Comparison of ENCODE assay signal across 30 mouse cellular contexts in the genomic region with DNA sequence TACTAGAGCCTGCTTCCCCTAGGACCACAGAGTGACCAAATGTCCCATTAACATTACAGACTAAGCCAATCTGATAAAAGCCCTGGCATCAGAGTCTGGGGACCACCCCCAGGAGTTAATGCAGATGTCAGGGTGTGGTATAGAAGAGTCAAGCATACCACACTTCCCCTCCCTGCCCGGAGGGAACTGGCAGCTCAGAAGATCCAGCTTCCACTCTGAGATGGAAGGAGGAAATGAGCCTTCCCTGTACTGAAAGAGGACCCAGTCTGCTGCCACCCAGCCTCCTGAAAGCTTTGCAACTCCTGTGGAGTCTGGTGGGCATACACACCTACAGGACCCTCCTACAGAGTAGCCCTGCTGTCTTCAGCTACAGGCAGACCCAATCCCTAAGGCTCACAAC. TPM values are rescaled to one million over a fixed set of nuclear protein-coding genes. Genes with fewer than 3 reads are reported as not detected.
DNase-seq lines count a peak whose midpoint lies in the region; ATAC-seq and TF ChIP-seq lines count a peak whose summit lies in the region.
"Had no signal": no experiment of that assay in that cellular context is flagged by ENCODE, and none has a peak within 500 bp of the region (broad histone marks: within the 10 kb centered on the region; RNA-seq: fewer than 3 reads in every experiment).

No protein-coding gene starts in this region.

- H3K4me2 ChIP-seq in stomach, embryonic 16.5 days (ENCODE audit: low read depth, low read length), result no peak overlapping the region
- no peak overlapping the region for H3K4me2 ChIP-seq in stomach, postnatal 0 days (replicated peaks; ENCODE audit: low read depth)
- H3K4me2 ChIP-seq: forebrain, embryonic 15.5 days; hindbrain, embryonic 14.5 days; limb, embryonic 12.5 days; liver, embryonic 13.5 days; lung, embryonic 14.5 days; neural tube, embryonic 12.5 days had no signal

- no peaks in the 10 kb centered on the region for H3K9me3 ChIP-seq in heart, embryonic 10.5 days
- no peaks in the 10 kb centered on the region for H3K9me3 ChIP-seq in stomach, embryonic 16.5 days (replicated peaks; ENCODE audit: control insufficient read depth, low read length)
- H3K9me3 ChIP-seq in stomach, postnatal 0 days (ENCODE audit: control insufficient read depth, low read length), result no peaks in the 10 kb centered on the region
- no peaks in the 10 kb centered on the region for H3K9me3 ChIP-seq in limb, embryonic 10.5 days (replicated peaks)
- H3K9me3 ChIP-seq: forebrain, embryonic 10.5 days; forebrain, embryonic 15.5 days; G1E; limb, embryonic 12.5 days; liver, embryonic 13.5 days; midbrain, embryonic 10.5 days; neural tube, embryonic 12.5 days had no signal

- ATAC-seq in stomach, embryonic 16.5 days (ENCODE audit: insufficient read depth, low FRiP score), result no peak
- ATAC-seq in stomach, postnatal 0 days (ENCODE audit: low FRiP score, low TSS enrichment), result no peak
- ATAC-seq: forebrain, embryonic 15.5 days; midbrain, embryonic 16.5 days; Patski had no signal

- no peaks in the 10 kb centered on the region for H3K27me3 ChIP-seq in heart, embryonic 10.5 days (ENCODE audit: insufficient read depth, poor library complexity, severe bottlenecking)
- no peaks in the 10 kb centered on the region for H3K27me3 ChIP-seq in stomach, embryonic 16.5 days (ENCODE audit: control insufficient read depth, insufficient read depth, low read length)
- no peaks in the 10 kb centered on the region for H3K27me3 ChIP-seq in stomach, postnatal 0 days (ENCODE audit: control insufficient read depth, insufficient read depth, low read length)
- H3K27me3 ChIP-seq in limb, embryonic 10.5 days (ENCODE audit: low read depth, poor library complexity, severe bottlenecking), result no peaks in the 10 kb centered on the region
- H3K27me3 ChIP-seq: forebrain, embryonic 15.5 days; limb, embryonic 12.5 days; liver, embryonic 13.5 days; neural tube, embryonic 12.5 days; Patski had no signal

- peaks cover 84% of the 10 kb centered on the region for H3K36me3 ChIP-seq in heart, embryonic 10.5 days
- peaks cover 24% of the 10 kb centered on the region for H3K36me3 ChIP-seq in stomach, embryonic 16.5 days (ENCODE audit: control insufficient read depth, insufficient read depth, low read length)
- peaks cover 21% of the 10 kb centered on the region; the same call in 1 of the 2 replicates for H3K36me3 ChIP-seq in stomach, postnatal 0 days (ENCODE audit: control insufficient read depth, insufficient read depth, low read length)
- H3K36me3 ChIP-seq in limb, embryonic 10.5 days, result peaks cover 92% of the 10 kb centered on the region

- DNase-seq in adrenal gland, postnatal 14 days, result peak; percentile 12
- DNase-seq in adrenal gland, adult 2 months, result no peak
- peak; percentile 68 for DNase-seq in heart, embryonic 10.5 days (ENCODE audit: low spot score)
- no peak for DNase-seq in heart, adult 18-20 months
- DNase-seq in stomach, postnatal 0 days (ENCODE audit: low spot score), result no peak
- no peak for DNase-seq in limb, embryonic 10.5 days (ENCODE audit: low spot score)
- DNase-seq in layer of hippocampus, adult 9-11 months, result no peak
- DNase-seq: kidney, adult 11 months; kidney, postnatal 14 days; liver, embryonic 13.5 days; lung, embryonic 14.5 days; lung, postnatal 14 days; right cerebral cortex, adult 18-20 months; spleen, adult 18-20 months had no signal

- no peak overlapping the region for H3K4me3 ChIP-seq in heart, embryonic 10.5 days
- H3K4me3 ChIP-seq in stomach, embryonic 16.5 days (replicated peaks; ENCODE audit: low read length), result no peak overlapping the region
- H3K4me3 ChIP-seq in stomach, postnatal 0 days (ENCODE audit: low read depth, low read length), result no peak overlapping the region
- H3K4me3 ChIP-seq in limb, embryonic 10.5 days, result no peak overlapping the region
- H3K4me3 ChIP-seq: forebrain, embryonic 10.5 days; forebrain, embryonic 15.5 days; limb, embryonic 12.5 days; liver, embryonic 13.5 days; midbrain, embryonic 10.5 days; myocyte; neural tube, embryonic 12.5 days had no signal

- TF ChIP-seq CTCF in stomach, postnatal 0 days (IDR thresholded peaks at IDR 0.05; ENCODE audit: low read depth), result no peak

- 0 out of 2 replicates have a peak overlapping the region, but pooled peaks have one; percentile 38 for H3K9ac ChIP-seq in stomach, embryonic 16.5 days (ENCODE audit: low read length)
- no peak overlapping the region for H3K9ac ChIP-seq in stomach, postnatal 0 days (ENCODE audit: low read length)
- H3K9ac ChIP-seq: forebrain, embryonic 15.5 days; hindbrain, embryonic 14.5 days; limb, embryonic 12.5 days; liver, embryonic 13.5 days; lung, embryonic 14.5 days; neural tube, embryonic 12.5 days had no signal

- H3K27ac ChIP-seq in heart, embryonic 10.5 days, result no peak overlapping the region
- no peak overlapping the region for H3K27ac ChIP-seq in stomach, embryonic 16.5 days (ENCODE audit: low read length)
- no peak overlapping the region for H3K27ac ChIP-seq in stomach, postnatal 0 days (replicated peaks)
- no peak overlapping the region for H3K27ac ChIP-seq in limb, embryonic 10.5 days
- H3K27ac ChIP-seq: forebrain, embryonic 10.5 days; forebrain, embryonic 15.5 days; hindbrain, embryonic 14.5 days; limb, embryonic 12.5 days; liver, embryonic 13.5 days; midbrain, embryonic 10.5 days; neural tube, embryonic 12.5 days had no signal

- 63% methylated on average over 1 of the region's 1 CpGs for WGBS in heart, embryonic 10.5 days
- WGBS in stomach, embryonic 16.5 days, result 74% methylated on average over 1 of the region's 1 CpGs
- 77% methylated on average over 1 of the region's 1 CpGs for WGBS in stomach, postnatal 0 days
- 75% methylated on average over 1 of the region's 1 CpGs for WGBS in limb, embryonic 10.5 days

- TF ChIP-seq EP300 in stomach, postnatal 0 days (optimal IDR thresholded peaks at IDR 0.05), result no peak

- peaks cover 14% of the 10 kb centered on the region for H3K4me1 ChIP-seq in heart, embryonic 10.5 days
- peaks cover 15% of the 10 kb centered on the region for H3K4me1 ChIP-seq in stomach, embryonic 16.5 days (ENCODE audit: control insufficient read depth, insufficient read depth, low read length)
- 0 out of 2 replicates have a peak, but pooled peaks cover 4% of the 10 kb centered on the region for H3K4me1 ChIP-seq in stomach, postnatal 0 days (replicated peaks; ENCODE audit: control insufficient read depth, insufficient read depth)
- H3K4me1 ChIP-seq in limb, embryonic 10.5 days, result peaks cover 14% of the 10 kb centered on the region

RNA-seq across cellular contexts. Expression of a gene that starts 2.1 kb away (rescaled TPM):
- 4.1 and 4.4 TPM in 2 replicates for total RNA-seq in adrenal gland, postnatal 14 days (2021)
- 1 to 10 TPM; 4.4 to 4.5 TPM for total RNA-seq in adrenal gland, adult 2 months (2021)
- 6.6 and 9.4 TPM in 2 replicates for polyA plus RNA-seq in adrenal gland, adult 2 months (2012; rRNA removed)
- polyA plus RNA-seq in heart, embryonic 10.5 days (2016; fragmentation: Nextera tagmentation; extraction: Ambion mirVana), result 2.5 and 3.2 TPM in 2 replicates
- total RNA-seq in heart, adult 18-20 months (2021), result 1 to 10 TPM; 1.4 to 1.8 TPM
- polyA plus RNA-seq in stomach, embryonic 16.5 days (2015; fragmentation: Nextera tagmentation; extraction: Ambion mirVana), result 3.9 and 4.5 TPM in 2 replicates
- 2.8 and 2.9 TPM in 2 replicates for polyA plus RNA-seq in stomach, postnatal 0 days (2015; fragmentation: Nextera tagmentation; extraction: Ambion mirVana)
- polyA plus RNA-seq in limb, embryonic 10.5 days (2016; fragmentation: Nextera tagmentation; extraction: Ambion mirVana), result 1.9 and 3.5 TPM in 2 replicates

RNA-seq across cellular contexts. Expression of a gene that starts 6.0 kb away (rescaled TPM):
- 20.2 and 20.9 TPM in 2 replicates for total RNA-seq in adrenal gland, postnatal 14 days (2021)
- 10 to 100 TPM; 17.8 to 32.4 TPM for total RNA-seq in adrenal gland, adult 2 months (2021)
- polyA plus RNA-seq in adrenal gland, adult 2 months (2012; rRNA removed), result 8.6 and 10.7 TPM in 2 replicates
- 30.4 and 30.7 TPM in 2 replicates for polyA plus RNA-seq in heart, embryonic 10.5 days (2016; fragmentation: Nextera tagmentation; extraction: Ambion mirVana)
- 10 to 100 TPM; 10.5 to 10.6 TPM for total RNA-seq in heart, adult 18-20 months (2021)
- 49.3 and 56.1 TPM in 2 replicates for polyA plus RNA-seq in stomach, embryonic 16.5 days (2015; fragmentation: Nextera tagmentation; extraction: Ambion mirVana)
- 48.5 and 49.5 TPM in 2 replicates for polyA plus RNA-seq in stomach, postnatal 0 days (2015; fragmentation: Nextera tagmentation; extraction: Ambion mirVana)
- polyA plus RNA-seq in limb, embryonic 10.5 days (2016; fragmentation: Nextera tagmentation; extraction: Ambion mirVana), result 25.2 and 26.4 TPM in 2 replicates

RNA-seq across cellular contexts. Expression of a gene that starts 25.2 kb away (rescaled TPM):
- 1.4 and 20.2 TPM in 2 replicates for total RNA-seq in adrenal gland, postnatal 14 days (2021)
- total RNA-seq in adrenal gland, adult 2 months (2021), result under 1 TPM; 0.17 to 0.86 TPM
- 0.23 and 0.44 TPM in 2 replicates for polyA plus RNA-seq in adrenal gland, adult 2 months (2012; rRNA removed)
- 1.6 TPM in 2 replicates for polyA plus RNA-seq in heart, embryonic 10.5 days (2016; fragmentation: Nextera tagmentation; extraction: Ambion mirVana)
- total RNA-seq in heart, adult 18-20 months (2021), result under 1 TPM in 1 of 2 experiments, not detected in 1; 0.36 TPM
- polyA plus RNA-seq in stomach, embryonic 16.5 days (2015; fragmentation: Nextera tagmentation; extraction: Ambion mirVana), result 7.8 and 8.7 TPM in 2 replicates
- polyA plus RNA-seq in stomach, postnatal 0 days (2015; fragmentation: Nextera tagmentation; extraction: Ambion mirVana), result 4.4 and 4.8 TPM in 2 replicates
- 0.54 and 0.74 TPM in 2 replicates for polyA plus RNA-seq in limb, embryonic 10.5 days (2016; fragmentation: Nextera tagmentation; extraction: Ambion mirVana)
- total RNA-seq: hematopoietic stem cell, adult 5-6 weeks; layer of hippocampus, postnatal 10 days; left cerebral cortex, adult 18-20 months; left cerebral cortex, postnatal 14 days had no signal
- polyA plus RNA-seq: forebrain, embryonic 15.5 days; hindbrain, embryonic 14.5 days; kidney, embryonic 14.5 days; midbrain, embryonic 16.5 days had no signal

RNA-seq across cellular contexts. Expression of a gene that starts 28.1 kb away (rescaled TPM):
- 54.2 and 66.6 TPM in 2 replicates for total RNA-seq in adrenal gland, postnatal 14 days (2021)
- total RNA-seq in adrenal gland, adult 2 months (2021), result 10 to 100 TPM; 65.5 to 66.0 TPM
- polyA plus RNA-seq in adrenal gland, adult 2 months (2012; rRNA removed), result 88.9 and 93.6 TPM in 2 replicates
- 31.8 and 33.1 TPM in 2 replicates for polyA plus RNA-seq in heart, embryonic 10.5 days (2016; fragmentation: Nextera tagmentation; extraction: Ambion mirVana)
- 10 to 100 TPM; 83.4 to 86.8 TPM for total RNA-seq in heart, adult 18-20 months (2021)
- polyA plus RNA-seq in stomach, embryonic 16.5 days (2015; fragmentation: Nextera tagmentation; extraction: Ambion mirVana), result 31.2 and 32.8 TPM in 2 replicates
- polyA plus RNA-seq in stomach, postnatal 0 days (2015; fragmentation: Nextera tagmentation; extraction: Ambion mirVana), result 13.8 and 15.7 TPM in 2 replicates
- 31.8 and 37.5 TPM in 2 replicates for polyA plus RNA-seq in limb, embryonic 10.5 days (2016; fragmentation: Nextera tagmentation; extraction: Ambion mirVana)

RNA-seq across cellular contexts. Expression of a gene that starts 39.3 kb away (rescaled TPM):
- 76.2 and 76.5 TPM in 2 replicates for total RNA-seq in adrenal gland, postnatal 14 days (2021)
- 10 to 100 TPM; 90.2 to 91.6 TPM for total RNA-seq in adrenal gland, adult 2 months (2021)
- polyA plus RNA-seq in adrenal gland, adult 2 months (2012; rRNA removed), result 96.2 and 121 TPM in 2 replicates
- 80.7 and 84.4 TPM in 2 replicates for polyA plus RNA-seq in heart, embryonic 10.5 days (2016; fragmentation: Nextera tagmentation; extraction: Ambion mirVana)
- total RNA-seq in heart, adult 18-20 months (2021), result 10 to 100 TPM; 37.4 to 48.3 TPM
- polyA plus RNA-seq in stomach, embryonic 16.5 days (2015; fragmentation: Nextera tagmentation; extraction: Ambion mirVana), result 75.1 and 82.7 TPM in 2 replicates
- 35.4 and 38.4 TPM in 2 replicates for polyA plus RNA-seq in stomach, postnatal 0 days (2015; fragmentation: Nextera tagmentation; extraction: Ambion mirVana)
- polyA plus RNA-seq in limb, embryonic 10.5 days (2016; fragmentation: Nextera tagmentation; extraction: Ambion mirVana), result 70.8 and 76.2 TPM in 2 replicates

Comparison
In these comparisons a context has a peak if more than half of its experiments do, and no peak if none do; other contexts are left out.
1. DNase-seq: peak in adrenal gland, postnatal 14 days (single experiment) and heart, embryonic 10.5 days (single experiment); none in adrenal gland, adult 2 months (single experiment), heart, adult 18-20 months (0 of 2), stomach, postnatal 0 days (single experiment), limb, embryonic 10.5 days (single experiment) and layer of hippocampus, adult 9-11 months (single experiment).